Mouse (Mus musculus) lung, embryonic 15.5 days (tissue): ENCODE results near the gene Kdm1b. TPM values are rescaled to one million over a fixed set of nuclear protein-coding genes. Genes with fewer than 3 reads are reported as not detected.

ENCODE experiments used
- polyA plus RNA-seq: library from polyadenylated mRNA; unstranded; fragments of >200 nt; fragmentation: Nextera tagmentation; extraction: Ambion mirVana; gene quantifications from 2 replicates; pipeline ENCODE4 v1.2.1, GENCODE M21; 2015

Kdm1b gene
- polyA plus RNA-seq, 1 experiment from 2014 or later = 10.5 TPM

Other genes starting within 250 kb of the Kdm1b start
- 30.6 and 32.5 TPM in 2 replicates for gene Kif13a, start 113.6 kb upstream of the Kdm1b start, polyA plus RNA-seq
- 3.4 and 4.3 TPM in 2 replicates for gene Nhlrc1, start 28.6 kb upstream of the Kdm1b start, polyA plus RNA-seq
- gene Tpmt, start 1.2 kb downstream of the Kdm1b start, polyA plus RNA-seq = 22.2 and 23.8 TPM in 2 replicates
- 307 and 327 TPM in 2 replicates for gene Dek, start 62.7 kb downstream of the Kdm1b start, polyA plus RNA-seq
- gene Rnf144b, start 79.2 kb downstream of the Kdm1b start, polyA plus RNA-seq = 1.1 and 1.3 TPM in 2 replicates